In genomic region chr17:87459750-87460668, GRCm38 (mm10) we compare ENCODE assay signal across 8 mouse cellular contexts. TPM values are rescaled to one million over a fixed set of nuclear protein-coding genes. Genes with fewer than 3 reads are reported as not detected.
DNase-seq lines count a peak whose midpoint lies in the region; ATAC-seq and TF ChIP-seq lines count a peak whose summit lies in the region.
"Had no signal": no experiment of that assay in that cellular context is flagged by ENCODE, and none has a peak within 500 bp of the region (broad histone marks: within the 10 kb centered on the region; RNA-seq: fewer than 3 reads in every experiment).

No protein-coding gene starts in this region.

- H3K27me3 ChIP-seq in testis, adult 2 months (ENCODE audit: control insufficient read depth, insufficient read depth, low read length): no peaks in the 10 kb centered on the region
- no peaks in the 10 kb centered on the region for H3K27me3 ChIP-seq in embryonic facial prominence, embryonic 14.5 days (replicated peaks; ENCODE audit: control insufficient read depth, insufficient read depth, low read length)
- H3K27me3 ChIP-seq in limb, embryonic 13.5 days: peaks cover 17% of the 10 kb centered on the region
- H3K27me3 ChIP-seq in myocyte (ENCODE audit: control insufficient read depth, insufficient read depth, insufficient read length): no peaks in the 10 kb centered on the region

- WGBS in embryonic facial prominence, embryonic 14.5 days: 17% methylated on average over 14 of the region's 14 CpGs
- WGBS in limb, embryonic 13.5 days: 9% methylated on average over 14 of the region's 14 CpGs

- H3K9ac ChIP-seq in embryonic facial prominence, embryonic 14.5 days (ENCODE audit: low read depth, low read length): peak overlapping the region; percentile 41
- H3K9ac ChIP-seq in limb, embryonic 13.5 days: peak overlapping the region; percentile 48

- H3K36me3 ChIP-seq in testis, adult 2 months (ENCODE audit: control insufficient read depth, insufficient read depth, low read length): no peaks in the 10 kb centered on the region
- no peaks in the 10 kb centered on the region for H3K36me3 ChIP-seq in embryonic facial prominence, embryonic 14.5 days (ENCODE audit: control insufficient read depth, insufficient read depth, low read length)
- H3K36me3 ChIP-seq in limb, embryonic 13.5 days: no peaks in the 10 kb centered on the region
- no peaks in the 10 kb centered on the region for H3K36me3 ChIP-seq in myocyte (ENCODE audit: control insufficient read depth, insufficient read depth)

- no peak for TF ChIP-seq POLR2A in testis, adult 2 months (IDR thresholded peaks at IDR 0.05; ENCODE audit: control insufficient read depth, low read depth, low read length)
- no peak for TF ChIP-seq POLR2A in myocyte (IDR thresholded peaks at IDR 0.05; ENCODE audit: insufficient read length, low read depth)

- no peak for DNase-seq in testis, postnatal 10 days (ENCODE audit: low spot score)
- DNase-seq in embryonic facial prominence, embryonic 14.5 days (ENCODE audit: low spot score): peak; percentile 68

- peak; percentile 53 for ATAC-seq in embryonic facial prominence, embryonic 14.5 days (ENCODE audit: low read depth)
- peak; percentile 24 to 38; a peak in 3 of 4 replicates for ATAC-seq in hematopoietic stem cell, adult 5-6 weeks (replicated peaks in 1 of 2; ENCODE audit: insufficient read depth in 1 of 2, low FRiP score in 2 of 2, low TSS enrichment in 1 of 2, low read depth in 1 of 2, poor library complexity in 2 of 2, severe bottlenecking in 2 of 2)
- peak; percentile 71; the same call in 1 of the 2 replicates for ATAC-seq in limb, embryonic 13.5 days (ENCODE audit: low FRiP score, low read depth)
- no peak for ATAC-seq in monocyte, adult 5-6 weeks (replicated peaks; ENCODE audit: insufficient number of reproducible peaks, low FRiP score, low TSS enrichment, poor library complexity, severe bottlenecking)

- peak overlapping the region; percentile 88 for H3K27ac ChIP-seq in testis, adult 2 months (ENCODE audit: control insufficient read depth, insufficient read depth, low read depth, low read length)
- H3K27ac ChIP-seq in embryonic facial prominence, embryonic 14.5 days (replicated peaks; ENCODE audit: low read depth, low read length): peak overlapping the region; percentile 50
- H3K27ac ChIP-seq in limb, embryonic 13.5 days: peak overlapping the region; percentile 67

- H3K79me2 ChIP-seq in myocyte (ENCODE audit: control insufficient read depth, insufficient read depth): no peaks in the 10 kb centered on the region

- peaks cover 5% of the 10 kb centered on the region for H3K4me1 ChIP-seq in testis, adult 2 months (ENCODE audit: control insufficient read depth, insufficient read depth, low read length)
- H3K4me1 ChIP-seq in embryonic facial prominence, embryonic 14.5 days (ENCODE audit: control insufficient read depth, insufficient read depth, low read length): peaks cover 27% of the 10 kb centered on the region
- peaks cover 47% of the 10 kb centered on the region for H3K4me1 ChIP-seq in limb, embryonic 13.5 days

- no peak overlapping the region for H3K4me3 ChIP-seq in testis, adult 2 months (ENCODE audit: control insufficient read depth, low read depth, low read length)
- no peak overlapping the region for H3K4me3 ChIP-seq in embryonic facial prominence, embryonic 14.5 days (ENCODE audit: low read depth, low read length)
- peak overlapping the region; percentile 11 for H3K4me3 ChIP-seq in limb, embryonic 13.5 days
- no peak overlapping the region for H3K4me3 ChIP-seq in myocyte
- H3K4me3 ChIP-seq: erythroblast, embryonic 14.5 days had no signal

- no peak overlapping the region for H3ac ChIP-seq in myocyte (ENCODE audit: control insufficient read depth, insufficient read length)

- no peak for TF ChIP-seq CTCF in testis, adult 2 months (IDR thresholded peaks at IDR 0.05; ENCODE audit: control insufficient read depth, insufficient read depth, insufficient replicate concordance, low read depth, low read length)

- peak overlapping the region; percentile 39 for H3K4me2 ChIP-seq in embryonic facial prominence, embryonic 14.5 days (ENCODE audit: low read depth, low read length)
- peak overlapping the region; percentile 58 for H3K4me2 ChIP-seq in limb, embryonic 13.5 days (replicated peaks)
- peak overlapping the region; percentile 73 for H3K4me2 ChIP-seq in myocyte (ENCODE audit: low read depth)

- H3K9me3 ChIP-seq in embryonic facial prominence, embryonic 14.5 days (ENCODE audit: control insufficient read depth, low read length): no peaks in the 10 kb centered on the region
- H3K9me3 ChIP-seq in limb, embryonic 13.5 days: no peaks in the 10 kb centered on the region

TF ChIP-seq in myocyte, 11 proteins besides CTCF, POLR2A, EP300 and RAD21:
- peak in 1 of 3 experiments; percentile 0 for TF ChIP-seq MYOD1 (IDR thresholded peaks at IDR 0.05; ENCODE audit: control insufficient read depth in 1 of 3, insufficient read length in 2 of 3, low read depth in 2 of 3)
- TF ChIP-seq MAX (IDR thresholded peaks at IDR 0.05; ENCODE audit: low read depth): no peak
- no peak for TF ChIP-seq POLR2AphosphoS2 (IDR thresholded peaks at IDR 0.05; ENCODE audit: insufficient read length, low read depth)
TF ChIP-seq in myocyte: peak in this region for 1.

RNA-seq across cellular contexts. Expression of gene Calm2, which starts 13.3 kb away (rescaled TPM):
- 174 and 245 TPM in 2 replicates for polyA plus RNA-seq in testis, adult 2 months (2012; rRNA removed)
- polyA plus RNA-seq in embryonic facial prominence, embryonic 14.5 days (2014; fragmentation: Nextera tagmentation; extraction: Ambion mirVana): 1,001 and 1,028 TPM in 2 replicates
- 1,542 and 1,560 TPM in 2 replicates for total RNA-seq in hematopoietic stem cell, adult 5-6 weeks (2017)
- polyA plus RNA-seq in limb, embryonic 13.5 days (2015; fragmentation: Nextera tagmentation; extraction: Ambion mirVana): 943 and 968 TPM in 2 replicates
- polyA plus RNA-seq in myocyte (2012; fragmentation: generic; extraction: Trizol): 271 TPM
- 1,504 to 2,308 TPM (median 2,140 TPM) in 3 replicates for total RNA-seq in monocyte, adult 5-6 weeks (2017)

RNA-seq across cellular contexts. Expression of gene Stpg4, which starts 32.5 kb away (rescaled TPM):
- 382 and 415 TPM in 2 replicates for polyA plus RNA-seq in testis, adult 2 months (2012; rRNA removed)
- polyA plus RNA-seq in embryonic facial prominence, embryonic 14.5 days (2014; fragmentation: Nextera tagmentation; extraction: Ambion mirVana): not detected in 2 replicates
- 1.8 TPM in 1 of 2 replicates, not detected in the other for total RNA-seq in hematopoietic stem cell, adult 5-6 weeks (2017)
- not detected in 2 replicates for polyA plus RNA-seq in limb, embryonic 13.5 days (2015; fragmentation: Nextera tagmentation; extraction: Ambion mirVana)
- polyA plus RNA-seq in myocyte (2012; fragmentation: generic; extraction: Trizol): not detected
- total RNA-seq in monocyte, adult 5-6 weeks (2017): not detected in 3 replicates
- polyA plus RNA-seq: erythroblast, embryonic 14.5 days had no signal

Comparison
In these comparisons a context has a peak if more than half of its experiments do, and no peak if none do; other contexts are left out.
1. RNA of gene Stpg4, which starts 32.5 kb away (polyA plus RNA-seq): 382 to 415 TPM in testis, adult 2 months; not detected in embryonic facial prominence, embryonic 14.5 days, not detected in limb, embryonic 13.5 days and not detected in myocyte (single experiment); every median in the first group is over 100 times any median in the second.
2. Peak in every context shown above with its lines, with median percentiles within 50 percentile points of each other: H3K27ac ChIP-seq and H3K4me2 ChIP-seq.